Mouse (Mus musculus): ENCODE results near the gene Aanat. TPM values are rescaled to one million over a fixed set of nuclear protein-coding genes. Genes with fewer than 3 reads are reported as not detected.

Gene Aanat
- polyA plus RNA-seq, 1 experiment from 2014 or later: not detected

DNA sequence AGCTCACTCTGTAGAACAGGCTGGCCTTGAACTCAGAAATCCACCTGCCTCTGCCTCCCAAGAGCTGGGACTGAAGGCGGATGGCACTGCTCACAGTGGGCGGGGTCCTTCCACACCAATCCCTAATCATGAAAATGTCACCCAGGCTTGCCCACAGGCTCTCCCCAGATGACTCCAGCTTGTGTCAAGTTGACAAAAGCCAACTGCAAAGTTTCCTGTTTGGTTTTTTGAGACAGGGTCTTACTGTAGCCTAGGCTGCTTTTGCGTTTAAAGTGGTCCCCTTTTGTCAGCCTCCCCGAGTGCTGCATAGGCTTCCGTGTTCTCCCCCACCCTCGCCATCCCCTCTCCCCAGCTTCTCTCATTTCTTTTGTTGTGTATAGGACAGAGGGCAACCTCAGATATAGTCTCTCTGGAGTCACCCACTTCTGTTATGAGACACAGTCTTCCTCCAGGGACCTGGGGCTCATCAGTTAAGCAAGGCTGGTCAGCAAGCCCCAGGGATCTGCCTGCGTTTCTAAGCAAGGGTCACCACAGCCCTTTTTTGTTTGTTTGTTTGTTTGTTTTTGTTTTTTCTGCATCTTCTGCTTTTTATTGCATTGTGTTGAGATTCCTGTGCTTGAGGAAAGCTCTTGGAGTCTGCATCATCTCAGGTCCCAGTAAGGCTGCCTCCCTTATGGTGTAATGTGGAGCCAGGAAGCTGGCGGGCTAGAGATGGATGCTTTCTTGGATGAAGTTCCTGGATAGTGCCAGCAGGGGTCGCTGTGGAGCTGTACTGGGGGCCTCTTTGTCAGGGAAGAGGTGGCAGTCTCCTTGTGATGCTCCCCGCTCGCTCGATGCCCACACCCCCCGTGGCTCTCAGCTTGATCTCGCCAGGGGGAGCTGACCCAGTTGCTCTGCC is 56.7 kb downstream of the Aanat start:
- H3K27ac ChIP-seq (ENCODE audit: low read depth, low read length): no peak overlapping the region
- H3K27me3 ChIP-seq (ENCODE audit: control insufficient read depth, insufficient read depth, low read length): peaks cover 2% of the 10 kb centered on the region; the same call in 1 of the 2 replicates
- peak overlapping the region; percentile 60 for H3K9ac ChIP-seq (ENCODE audit: low read length)
- no peaks in the 10 kb centered on the region for H3K9me3 ChIP-seq (ENCODE audit: control insufficient read depth, low read length)
- peak overlapping the region; percentile 13; the same call in 1 of the 2 replicates for H3K4me3 ChIP-seq (ENCODE audit: low read depth, low read length)
- H3K4me2 ChIP-seq: peak overlapping the region; percentile 50
- H3K4me1 ChIP-seq (ENCODE audit: control insufficient read depth, insufficient read depth, low read length): peaks cover 11% of the 10 kb centered on the region
- ATAC-seq (ENCODE audit: low FRiP score) (peak; percentile 72), DNase-seq (ENCODE audit: low spot score, missing footprints) (peak; percentile 99)
- no peaks in the 10 kb centered on the region for H3K36me3 ChIP-seq (ENCODE audit: control insufficient read depth, insufficient read depth, low read length)
- WGBS: 37% methylated on average over 14 of the region's 14 CpGs

DNA sequence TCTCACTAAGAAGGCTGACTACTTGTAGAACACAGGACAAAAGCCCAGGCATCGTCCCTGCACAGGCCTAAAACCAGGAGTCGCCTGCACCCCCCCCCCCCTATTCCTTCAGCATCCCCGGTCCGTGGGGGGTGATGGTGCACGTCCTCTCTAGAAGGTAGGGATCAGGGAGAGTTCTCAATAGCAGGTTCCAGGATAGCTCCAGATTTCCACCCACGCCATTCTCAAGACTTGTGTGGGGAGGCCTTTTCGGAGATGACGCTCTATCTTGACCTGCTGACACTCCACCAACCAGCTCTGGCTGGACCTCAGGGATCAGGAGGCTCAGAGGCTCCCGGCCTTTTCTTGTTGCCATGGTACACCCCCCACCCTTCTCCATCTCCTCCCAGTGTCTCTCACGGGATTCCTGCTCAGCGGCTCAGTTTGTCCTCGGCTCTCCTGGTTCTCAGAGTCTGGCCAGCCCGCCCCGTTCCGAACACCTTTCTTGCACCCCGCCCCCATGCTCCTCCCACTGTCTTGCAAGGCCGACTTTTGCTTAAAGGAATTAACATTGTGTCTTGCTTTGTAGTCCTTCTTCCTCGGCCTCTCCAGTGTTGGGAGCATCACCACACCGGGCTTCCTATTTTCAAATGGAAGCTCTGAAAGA is 57.5 kb downstream of the Aanat start:
- ATAC-seq (ENCODE audit: low FRiP score) (peak; percentile 69), DNase-seq (ENCODE audit: low spot score, missing footprints) (peak; percentile 96)
- 2% methylated on average over 19 of the region's 19 CpGs for WGBS
- Histone ChIP-seq H3K27ac (ENCODE audit: low read depth, low read length) (peak overlapping the region; percentile 9; the same call in 1 of the 2 replicates), H3K27me3 (ENCODE audit: control insufficient read depth, insufficient read depth, low read length) (peaks cover 2% of the 10 kb centered on the region; the same call in 1 of the 2 replicates), H3K9me3 (ENCODE audit: control insufficient read depth, low read length) (no peaks in the 10 kb centered on the region), H3K4me1 (ENCODE audit: control insufficient read depth, insufficient read depth, low read length) (peaks cover 11% of the 10 kb centered on the region), H3K4me3 (ENCODE audit: low read depth, low read length) (peak overlapping the region; percentile 13; the same call in 1 of the 2 replicates), H3K9ac (ENCODE audit: low read length) (peak overlapping the region; percentile 60), H3K4me2 (peak overlapping the region; percentile 50), H3K36me3 (ENCODE audit: control insufficient read depth, insufficient read depth, low read length) (no peaks in the 10 kb centered on the region)

DNA sequence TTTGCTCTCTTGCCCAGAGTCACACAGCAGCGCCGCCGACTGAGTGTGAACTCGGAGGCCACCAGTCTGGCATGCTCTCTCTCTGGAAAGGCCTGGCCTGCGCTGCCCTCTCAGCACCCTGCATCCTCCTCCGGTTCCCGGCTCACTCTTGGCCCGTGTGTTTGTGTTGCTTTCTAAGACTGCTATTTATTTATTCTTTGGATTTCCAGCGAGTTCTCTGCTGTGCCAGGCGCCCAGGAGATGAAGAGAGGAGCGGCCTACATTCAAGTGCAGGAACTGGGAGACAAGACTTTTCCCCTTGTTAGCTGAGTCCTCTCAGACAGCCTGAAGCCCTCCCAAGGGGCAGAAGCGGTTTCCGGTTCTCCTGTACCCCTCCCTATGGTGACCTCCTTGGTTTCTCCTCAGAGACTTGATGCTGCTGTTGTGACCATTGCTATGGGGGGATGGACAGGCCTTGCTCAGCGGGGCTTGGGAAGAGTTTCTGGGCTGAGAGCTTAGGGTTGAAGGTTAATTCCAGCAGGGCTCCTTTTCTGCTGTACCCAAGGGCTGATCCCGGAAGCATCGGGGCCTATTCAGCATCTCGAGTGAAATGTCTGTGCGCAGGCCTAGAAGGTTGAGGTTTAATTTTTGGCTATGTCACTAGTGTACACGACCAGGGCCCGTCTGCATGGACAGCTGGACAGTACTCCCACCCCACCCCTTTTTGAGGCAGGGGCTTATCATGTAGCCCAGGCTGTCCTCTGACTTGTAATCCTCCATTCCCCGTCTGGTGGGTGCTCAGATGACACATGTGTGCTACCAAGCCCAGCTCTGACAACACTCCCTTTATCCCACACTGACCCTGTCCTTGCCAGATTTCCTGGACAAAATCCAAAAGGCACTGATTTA is 58.2 kb downstream of the Aanat start:
- DNase-seq (ENCODE audit: low spot score, missing footprints) (peak; percentile 91), ATAC-seq (ENCODE audit: low FRiP score) (peak; percentile 19; the same call in 1 of the 2 replicates)
- Histone ChIP-seq H3K27me3 (ENCODE audit: control insufficient read depth, insufficient read depth, low read length) (peaks cover 2% of the 10 kb centered on the region; the same call in 1 of the 2 replicates), H3K27ac (ENCODE audit: low read depth, low read length) (peak overlapping the region; percentile 9; the same call in 1 of the 2 replicates), H3K4me3 (ENCODE audit: low read depth, low read length) (no peak overlapping the region), H3K4me2 (peak overlapping the region; percentile 50; the same call in 1 of the 2 replicates), H3K4me1 (ENCODE audit: control insufficient read depth, insufficient read depth, low read length) (peaks cover 11% of the 10 kb centered on the region), H3K9ac (ENCODE audit: low read length) (peak overlapping the region; percentile 60), H3K36me3 (ENCODE audit: control insufficient read depth, insufficient read depth, low read length) (no peaks in the 10 kb centered on the region), H3K9me3 (ENCODE audit: control insufficient read depth, low read length) (no peaks in the 10 kb centered on the region)
- 39% methylated on average over 21 of the region's 21 CpGs for WGBS

- DNase-seq (ENCODE audit: low spot score, missing footprints) (no peak), ATAC-seq (ENCODE audit: low FRiP score) (no peak)
- H3K9ac ChIP-seq (ENCODE audit: low read length): no peak overlapping the region
- H3K27ac ChIP-seq (ENCODE audit: low read depth, low read length): no peak overlapping the region
- no peak overlapping the region for H3K4me2 ChIP-seq
- no peak overlapping the region for H3K4me3 ChIP-seq (ENCODE audit: low read depth, low read length)
- no peaks in the 10 kb centered on the region for H3K36me3 ChIP-seq (ENCODE audit: control insufficient read depth, insufficient read depth, low read length)
- no peaks in the 10 kb centered on the region for H3K9me3 ChIP-seq (ENCODE audit: control insufficient read depth, low read length)
- H3K4me1 ChIP-seq (ENCODE audit: control insufficient read depth, insufficient read depth, low read length): peaks cover 11% of the 10 kb centered on the region
- WGBS: 65% methylated on average over 8 of the region's 8 CpGs
- H3K27me3 ChIP-seq (ENCODE audit: control insufficient read depth, insufficient read depth, low read length): peaks cover 4% of the 10 kb centered on the region; the same call in 1 of the 2 replicates
Measured at GRCm38 (mm10) chr11:116645446-116646110, 59.3 kb downstream of the Aanat start.

- WGBS: 78% methylated on average over 11 of the region's 11 CpGs
- H3K9me3 ChIP-seq (ENCODE audit: control insufficient read depth, low read length): no peaks in the 10 kb centered on the region
- ATAC-seq (ENCODE audit: low FRiP score) (no peak), DNase-seq (ENCODE audit: low spot score, missing footprints) (no peak)
- no peak overlapping the region for H3K4me2 ChIP-seq
- H3K9ac ChIP-seq (ENCODE audit: low read length): no peak overlapping the region
- H3K27me3 ChIP-seq (ENCODE audit: control insufficient read depth, insufficient read depth, low read length): peaks cover 4% of the 10 kb centered on the region; the same call in 1 of the 2 replicates
- no peaks in the 10 kb centered on the region for H3K36me3 ChIP-seq (ENCODE audit: control insufficient read depth, insufficient read depth, low read length)
- no peak overlapping the region for H3K4me3 ChIP-seq (ENCODE audit: low read depth, low read length)
- peaks cover 11% of the 10 kb centered on the region for H3K4me1 ChIP-seq (ENCODE audit: control insufficient read depth, insufficient read depth, low read length)
- H3K27ac ChIP-seq (ENCODE audit: low read depth, low read length): no peak overlapping the region
Measured at GRCm38 (mm10) chr11:116646136-116646535, 59.9 kb downstream of the Aanat start.

DNA sequence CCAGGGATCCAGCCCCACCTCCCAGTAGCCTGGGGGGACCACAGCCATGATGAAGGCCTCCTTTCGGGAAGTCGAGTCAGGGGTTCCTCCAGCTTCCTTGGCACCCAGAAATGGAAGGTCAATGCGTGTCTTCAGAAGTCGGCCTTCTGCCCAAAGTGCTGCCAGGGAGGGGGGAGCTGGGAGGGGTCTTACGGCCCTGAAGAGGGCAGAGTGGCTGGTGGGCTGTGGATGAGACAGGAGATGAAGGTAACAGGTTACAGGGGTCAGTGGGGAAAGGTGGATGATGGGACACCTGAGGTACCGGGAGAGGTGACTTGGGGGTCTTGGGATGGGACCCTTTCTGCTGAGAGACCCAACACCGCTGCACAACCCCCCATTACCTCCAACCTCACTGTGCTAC is 60.5 kb downstream of the Aanat start:
- H3K4me2 ChIP-seq: no peak overlapping the region
- H3K36me3 ChIP-seq (ENCODE audit: control insufficient read depth, insufficient read depth, low read length): no peaks in the 10 kb centered on the region
- no peak overlapping the region for H3K27ac ChIP-seq (ENCODE audit: low read depth, low read length)
- H3K4me3 ChIP-seq (ENCODE audit: low read depth, low read length): no peak overlapping the region
- DNase-seq (ENCODE audit: low spot score, missing footprints) (no peak), ATAC-seq (ENCODE audit: low FRiP score) (no peak)
- H3K9ac ChIP-seq (ENCODE audit: low read length): no peak overlapping the region
- H3K9me3 ChIP-seq (ENCODE audit: control insufficient read depth, low read length): no peaks in the 10 kb centered on the region
- 88% methylated on average over 7 of the region's 7 CpGs for WGBS
- H3K27me3 ChIP-seq (ENCODE audit: control insufficient read depth, insufficient read depth, low read length): peaks cover 8% of the 10 kb centered on the region
- H3K4me1 ChIP-seq (ENCODE audit: control insufficient read depth, insufficient read depth, low read length): peaks cover 11% of the 10 kb centered on the region
